Mouse (Mus musculus): Measurements from ENCODE around the gene AA986860.

Gene AA986860

DNA sequence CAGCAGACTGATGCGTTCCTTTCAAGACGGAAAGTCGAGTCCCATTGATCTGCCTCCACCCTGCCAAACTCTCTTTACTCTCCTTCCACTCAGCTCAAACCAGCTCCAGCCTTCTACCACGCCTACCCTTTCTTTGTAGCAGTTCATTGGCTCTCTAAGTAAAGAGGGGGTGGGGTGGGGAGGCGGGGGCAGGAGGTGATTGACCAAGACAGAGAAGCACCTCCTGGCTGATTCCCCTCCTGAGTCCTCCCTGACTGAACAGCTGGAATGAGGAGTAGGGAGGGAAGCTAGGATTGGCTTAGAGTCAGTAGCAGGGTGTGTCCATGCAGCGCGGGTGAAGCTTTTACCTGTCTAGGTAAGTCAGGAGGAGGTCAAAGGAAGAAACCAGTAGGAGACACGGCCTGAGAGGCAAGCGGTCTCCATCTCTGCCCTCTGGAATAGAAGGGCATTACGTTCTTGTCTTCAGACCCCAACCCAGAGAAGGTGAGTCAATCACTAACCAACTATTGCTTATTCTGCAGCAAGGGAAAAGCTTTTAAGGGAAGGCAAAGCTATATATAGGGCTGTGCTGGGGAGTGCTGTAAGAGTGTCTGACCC lies at the start of gene AA986860:
Gene AA986860 (plus strand): TSS at position 236 of the 597 bp plus-strand sequence.
- no peak for DNase-seq

DNA sequence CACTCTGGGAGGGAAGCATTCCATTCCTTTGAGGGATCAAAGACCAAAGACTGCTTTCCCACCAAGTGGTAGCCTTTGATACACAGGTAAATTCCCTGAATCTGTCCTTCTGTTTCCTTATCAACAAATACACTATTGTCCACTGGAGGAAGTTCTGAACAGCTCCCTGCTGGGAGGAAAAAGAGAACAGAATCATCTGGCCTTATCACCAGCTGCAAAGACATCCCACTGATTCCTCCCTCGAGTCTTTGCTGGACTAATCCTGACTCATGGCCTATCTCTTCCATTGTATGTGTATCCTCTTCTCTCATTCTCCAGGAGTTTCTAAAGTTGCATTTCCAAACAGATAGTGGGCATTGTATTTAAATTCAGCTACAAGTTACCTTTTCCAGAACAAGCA lies 47.9 kb upstream of the AA986860 start:
- no peak for DNase-seq

DNA sequence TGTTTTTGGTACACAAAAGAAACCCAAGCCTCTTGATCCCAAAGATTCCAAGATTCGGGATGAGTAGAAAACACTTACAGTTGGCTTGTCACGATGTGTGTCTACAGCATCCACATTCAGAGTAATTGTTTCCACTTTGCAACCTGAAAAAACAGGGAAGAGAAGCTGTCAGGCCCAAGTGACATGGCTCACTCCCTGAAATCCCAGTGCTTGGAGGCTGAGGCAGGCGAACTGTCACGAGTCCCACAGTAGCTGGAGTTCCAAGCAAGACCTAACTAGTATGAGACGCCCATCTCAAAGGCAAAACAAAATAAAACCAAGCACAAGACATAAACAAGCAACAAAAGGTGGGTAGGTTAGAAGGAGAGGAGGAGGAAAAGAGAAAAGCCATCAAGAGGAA lies 33.2 kb upstream of the AA986860 start:
- no peak for DNase-seq

DNA sequence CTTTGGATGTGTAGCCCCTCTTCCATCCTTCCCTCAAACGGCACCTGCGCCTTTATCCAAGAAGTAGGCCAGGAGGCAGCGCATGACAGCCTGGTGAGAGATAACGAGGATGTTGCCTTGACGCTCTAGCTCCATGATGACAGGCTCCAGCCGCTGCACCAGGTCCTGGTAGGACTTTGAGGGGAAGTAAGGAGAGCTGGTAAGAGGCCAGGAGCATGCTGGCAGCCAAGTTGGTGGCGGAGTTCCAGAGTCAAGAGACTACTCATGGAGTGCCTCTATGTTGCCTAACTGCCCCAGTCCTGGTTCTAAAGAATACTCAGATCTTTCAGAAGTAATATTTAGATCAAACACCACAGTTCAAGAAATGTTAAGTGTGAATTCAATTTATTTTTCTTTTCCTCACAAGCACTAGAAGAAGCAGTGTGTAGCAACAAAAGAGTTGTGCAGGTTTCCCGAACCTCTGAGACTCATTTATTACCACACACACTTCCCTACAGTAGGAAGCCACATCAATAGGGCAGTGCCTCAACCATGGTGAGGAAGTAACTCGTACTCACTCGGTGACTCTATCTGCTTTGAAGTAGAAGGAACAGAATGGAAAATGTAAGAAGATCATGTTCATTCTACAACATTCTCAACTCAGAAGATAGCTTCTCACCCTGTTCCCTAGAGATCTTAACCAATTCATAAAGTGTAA lies 31.7 kb upstream of the AA986860 start:
- peak; percentile 64 to 78 for DNase-seq

DNA sequence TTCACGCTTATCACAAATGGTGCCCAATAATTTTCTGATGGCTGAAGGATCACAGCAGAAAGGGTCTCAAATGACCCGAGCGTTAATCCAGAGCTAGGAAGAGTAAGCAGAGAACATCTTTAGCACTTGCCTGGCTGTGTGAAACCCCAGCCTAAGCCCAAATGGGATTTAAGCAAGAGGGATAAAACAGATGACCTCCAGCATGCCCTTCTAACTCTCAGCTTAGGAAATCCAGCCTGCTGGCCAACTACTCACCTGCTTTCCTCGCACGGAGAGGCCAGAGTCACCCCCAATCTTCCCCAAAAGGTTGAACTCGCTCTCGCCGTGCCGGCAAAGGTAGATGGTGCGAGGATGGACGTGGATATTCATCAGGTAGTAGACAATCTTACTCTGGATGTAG lies 29.8 kb upstream of the AA986860 start:
- DNase-seq: no peak

DNA sequence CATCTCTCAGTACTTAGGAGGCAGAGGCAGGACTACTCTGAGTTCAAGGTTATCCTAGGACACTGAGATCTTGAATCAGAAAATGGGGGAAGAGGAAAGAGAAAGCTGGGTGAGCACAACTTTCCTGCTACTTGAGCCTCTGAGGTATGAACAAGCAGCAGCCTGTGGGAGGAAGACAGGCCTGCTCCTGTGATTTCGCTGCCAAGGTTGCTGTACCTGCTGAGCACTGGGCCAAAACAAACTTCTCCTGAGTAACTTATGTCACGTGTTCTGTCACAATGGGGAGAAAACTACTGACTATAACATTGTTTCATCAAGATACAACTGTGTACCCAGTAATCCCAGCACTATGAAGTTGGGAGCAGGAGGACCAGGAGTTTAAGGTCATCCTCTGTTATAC lies 28.2 kb upstream of the AA986860 start:
- DNase-seq: no peak

DNA sequence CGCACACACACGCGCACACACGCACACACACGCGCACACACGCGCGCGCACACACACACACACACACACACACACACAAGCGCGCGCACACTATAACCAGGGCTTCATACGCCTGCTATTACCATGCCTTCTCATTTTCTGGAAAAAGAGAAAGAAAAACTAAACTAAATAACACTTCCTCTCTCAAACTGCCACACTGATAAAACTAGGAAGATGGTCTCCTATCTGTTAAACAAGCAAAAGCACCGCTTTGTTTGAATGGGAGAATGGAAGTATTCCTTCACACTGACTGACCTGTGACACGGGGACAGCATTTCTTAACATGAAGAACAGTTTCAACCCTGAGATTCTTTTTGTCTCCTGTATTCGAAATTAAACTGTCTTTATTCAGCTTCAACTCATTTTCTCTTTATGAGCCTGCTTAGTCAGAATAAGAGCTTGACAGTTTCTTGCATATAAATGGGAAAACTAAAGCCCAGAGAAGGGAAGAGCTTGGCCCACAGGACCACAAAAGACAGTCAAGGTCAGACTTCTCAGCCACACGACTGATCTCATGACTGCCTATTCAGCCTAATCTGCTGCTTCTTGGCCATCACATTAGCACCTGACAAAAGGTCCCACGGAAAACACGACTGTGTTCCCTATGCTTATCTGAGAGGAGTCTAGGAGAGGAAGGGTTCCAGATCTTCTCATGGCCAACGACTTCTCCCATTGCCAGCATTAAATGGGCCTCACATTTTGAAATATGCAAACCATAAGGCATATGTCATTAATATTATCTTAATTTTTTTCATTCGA lies 21.3 kb upstream of the AA986860 start:
- DNase-seq: no peak

DNA sequence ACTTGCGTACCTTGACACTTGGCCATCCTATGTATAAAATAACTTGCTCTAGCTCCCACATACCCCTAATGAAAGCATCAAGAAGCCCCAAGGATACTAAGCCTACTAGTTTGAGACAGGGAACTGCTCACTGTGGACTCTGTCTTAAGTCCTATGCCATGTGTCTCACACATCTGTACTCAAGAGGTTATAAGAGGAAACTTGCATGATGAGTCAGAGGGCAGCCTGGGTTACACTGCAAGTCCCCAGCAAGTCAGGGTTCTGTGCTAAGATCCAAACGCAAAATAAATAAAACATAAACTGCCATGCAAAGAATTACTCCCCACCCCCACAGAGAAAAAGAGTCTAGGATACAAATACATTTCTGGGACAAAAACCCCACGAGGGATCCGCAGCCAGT lies 17.7 kb upstream of the AA986860 start:
- DNase-seq: no peak

DNA sequence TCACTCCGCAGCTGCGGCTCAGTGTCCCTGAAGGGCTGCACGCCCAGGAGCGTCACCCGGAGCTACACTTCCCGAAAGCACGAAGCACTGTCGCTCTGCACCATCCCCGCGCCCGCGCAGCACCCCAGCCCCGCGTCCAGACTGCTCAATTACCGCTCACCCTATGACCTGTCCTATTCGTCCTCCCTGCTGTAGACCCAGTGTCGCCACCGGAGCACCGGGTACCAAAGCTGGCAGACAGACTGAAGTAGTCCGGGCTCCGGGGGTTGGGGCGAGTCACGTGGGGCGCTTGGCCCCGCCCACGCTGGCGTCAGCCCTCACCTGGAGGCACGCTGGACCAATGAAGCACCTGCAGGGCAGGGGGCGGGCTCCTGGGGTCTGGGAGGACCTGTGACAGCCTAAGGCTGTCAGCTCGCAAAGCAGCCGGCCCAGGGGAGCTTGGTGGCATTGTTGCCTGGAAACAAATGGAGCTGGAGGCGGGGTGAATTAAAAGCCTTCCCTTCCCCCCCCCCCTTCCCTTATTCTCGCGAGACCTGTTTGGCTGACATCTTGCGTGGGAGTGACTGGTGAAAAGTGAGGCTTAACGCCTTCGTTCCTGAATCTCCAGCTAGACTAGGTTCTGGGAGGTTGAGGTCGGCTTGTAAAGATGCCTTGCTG lies 16.1 kb upstream of the AA986860 start, which contains the start of gene Gm29427:
Gene Gm29427 (minus strand): TSS at position 239 of the 657 bp plus-strand sequence.
- peak; percentile 99 for DNase-seq

DNA sequence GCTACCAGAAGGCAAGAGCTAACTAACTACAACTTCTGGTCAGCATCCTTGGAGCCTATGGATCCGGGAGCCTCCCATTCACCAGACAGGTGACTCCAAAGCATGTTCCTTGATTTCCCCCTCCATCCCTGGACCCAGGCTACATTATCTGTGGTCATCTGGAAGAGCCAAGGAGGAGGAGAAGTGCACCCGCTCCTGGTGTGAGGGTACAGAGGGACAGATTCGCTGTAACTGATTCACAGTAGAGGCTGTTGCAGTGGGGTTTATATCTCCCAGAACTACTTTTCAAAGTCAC lies 15.6 kb upstream of the AA986860 start:
- no peak for DNase-seq

DNA sequence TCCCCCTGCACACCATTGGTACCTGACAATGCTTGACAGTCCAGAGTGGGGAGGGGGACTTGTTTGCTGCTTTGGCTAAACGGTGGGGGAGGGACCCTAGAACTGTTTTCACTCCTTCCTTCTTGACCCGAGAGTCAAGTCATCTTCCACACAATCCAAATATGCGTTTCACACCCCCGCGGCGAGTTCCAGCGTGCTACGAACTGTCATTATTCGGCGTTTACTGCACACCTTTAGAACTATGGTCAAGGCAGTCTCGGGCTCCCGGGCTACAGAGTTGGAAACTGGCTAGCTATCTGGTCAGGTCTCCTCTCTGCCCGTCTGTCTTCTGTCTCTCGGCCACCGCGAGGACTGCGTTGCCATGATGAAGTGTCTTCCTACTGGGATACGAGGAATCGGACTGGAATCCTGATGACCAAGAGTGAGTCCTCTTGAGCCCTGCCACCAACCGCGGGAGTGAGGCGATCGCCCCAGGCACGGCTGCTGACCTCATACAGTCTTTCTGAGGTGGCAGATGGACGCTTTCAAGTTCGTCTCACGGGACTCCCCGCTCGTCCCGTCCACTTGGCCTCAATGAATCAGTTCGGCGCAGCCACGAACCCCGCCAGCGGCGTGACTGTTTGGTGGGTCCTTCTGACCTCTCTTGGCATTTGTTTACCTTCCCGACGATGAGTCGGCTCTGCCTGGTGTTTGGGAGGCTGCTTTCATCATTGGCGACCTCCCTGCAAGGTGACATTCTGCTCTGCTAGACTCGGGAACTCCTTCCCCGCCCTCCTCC lies 15.1 kb upstream of the AA986860 start:
- peak in 1 of 2 experiments; percentile 71 for DNase-seq

DNA sequence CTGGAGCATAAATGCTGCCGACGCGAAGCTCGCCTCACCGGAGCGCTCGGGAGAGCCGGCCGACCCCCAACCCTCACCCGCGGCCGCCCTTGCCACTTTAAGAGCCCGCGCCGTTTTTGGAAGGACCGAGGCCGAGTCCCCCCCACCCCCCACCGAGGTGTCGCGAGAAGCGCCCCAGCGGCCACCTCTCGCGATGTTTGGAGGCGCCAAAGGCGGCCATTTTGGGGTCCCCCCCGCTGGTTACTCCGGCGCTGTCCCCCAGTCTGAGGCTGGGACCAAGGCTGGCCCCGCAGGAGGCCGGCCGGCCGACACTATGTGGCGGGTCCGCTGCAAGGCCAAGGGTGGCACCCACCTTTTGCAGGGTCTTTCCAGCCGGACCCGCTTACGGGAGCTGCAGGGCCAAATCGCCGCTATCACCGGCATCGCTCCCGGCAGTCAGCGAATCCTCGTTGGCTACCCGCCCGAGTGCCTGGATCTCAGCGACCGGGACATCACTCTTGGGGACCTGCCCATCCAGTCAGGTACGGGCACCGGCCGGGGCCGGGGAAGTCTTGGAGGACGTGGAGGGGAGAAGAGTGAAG lies 14.4 kb upstream of the AA986860 start, which contains the start of gene Yod1:
Gene Yod1 (plus strand): TSS at position 37 of the 581 bp plus-strand sequence.
- peak; percentile 98 for DNase-seq

DNA sequence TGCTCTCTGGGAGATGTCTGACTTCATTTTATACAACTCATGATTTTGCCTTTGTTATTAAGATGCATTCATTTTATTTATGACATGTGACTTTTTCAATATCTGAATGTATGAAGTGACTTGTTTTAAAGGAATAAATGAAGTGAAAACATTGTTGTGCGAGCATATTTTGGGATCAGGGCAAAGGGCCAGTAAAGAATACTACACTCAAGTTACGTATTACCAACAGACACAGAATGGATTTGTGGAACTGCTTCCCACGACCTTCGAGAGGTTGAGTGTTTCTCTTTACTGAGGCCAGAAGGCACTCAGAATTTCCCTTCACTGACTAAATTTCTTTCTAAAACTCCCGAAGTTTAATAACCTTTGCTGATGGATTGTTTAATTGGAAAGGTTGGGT lies 7.6 kb upstream of the AA986860 start:
- DNase-seq: no peak

DNA sequence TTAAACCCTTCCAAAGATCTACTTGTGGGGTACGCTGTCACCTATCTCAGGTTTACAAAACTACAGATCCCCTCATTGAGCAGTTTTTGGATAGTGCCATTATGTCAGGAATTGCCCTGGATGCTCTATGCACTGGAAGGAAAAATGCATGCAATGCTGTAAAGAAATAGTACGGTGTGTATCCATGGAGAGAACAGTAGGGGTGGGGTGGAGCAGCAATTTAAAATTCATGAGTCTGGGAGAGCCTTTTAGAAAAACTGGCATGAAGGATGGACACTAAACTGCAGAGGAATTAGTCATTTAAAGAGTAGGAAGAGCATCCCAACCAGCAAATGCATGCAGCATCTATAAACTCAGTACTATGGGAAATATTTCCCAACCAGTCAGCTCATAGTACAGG lies 5.4 kb upstream of the AA986860 start:
- DNase-seq: no peak

DNA sequence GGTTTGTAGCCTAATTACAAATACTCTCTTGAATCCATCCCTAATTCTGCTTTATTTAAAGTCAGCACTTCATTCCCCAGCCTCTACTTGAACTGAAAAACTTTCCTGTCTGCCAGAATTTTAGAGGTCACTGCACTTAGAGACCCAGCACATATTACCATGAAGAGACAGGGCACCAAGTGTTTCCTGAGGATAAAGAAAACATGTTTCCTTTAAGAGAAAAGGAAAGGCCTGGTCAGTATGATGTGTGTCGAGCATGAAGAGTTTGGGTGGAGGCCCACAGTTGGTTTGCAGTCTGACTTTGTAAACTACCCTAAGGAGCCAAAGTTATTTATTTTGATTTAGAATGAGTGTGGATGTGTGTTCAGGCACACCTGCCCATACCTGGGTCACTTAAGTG lies 3.7 kb upstream of the AA986860 start:
- DNase-seq: no peak

DNA sequence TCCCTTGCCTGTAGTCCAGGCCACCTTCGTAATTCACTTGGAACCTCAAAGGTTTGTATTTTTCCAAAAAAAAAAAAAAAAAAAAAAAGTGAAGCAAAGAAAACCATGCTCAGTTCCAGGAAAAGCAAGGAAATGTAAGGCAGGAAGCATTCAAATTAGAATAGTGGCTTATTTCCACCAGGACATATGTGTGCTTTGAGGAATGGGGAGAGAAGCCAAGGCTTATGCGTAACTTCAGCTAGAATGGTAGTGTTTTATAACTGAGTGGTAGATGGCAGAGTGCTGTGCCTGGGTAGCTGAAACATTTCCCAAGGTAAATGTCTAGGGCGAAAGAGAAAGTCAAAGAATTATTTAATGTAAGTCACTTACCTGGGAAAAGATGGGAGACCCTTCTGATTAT lies 3.1 kb upstream of the AA986860 start:
- no peak for DNase-seq

DNA sequence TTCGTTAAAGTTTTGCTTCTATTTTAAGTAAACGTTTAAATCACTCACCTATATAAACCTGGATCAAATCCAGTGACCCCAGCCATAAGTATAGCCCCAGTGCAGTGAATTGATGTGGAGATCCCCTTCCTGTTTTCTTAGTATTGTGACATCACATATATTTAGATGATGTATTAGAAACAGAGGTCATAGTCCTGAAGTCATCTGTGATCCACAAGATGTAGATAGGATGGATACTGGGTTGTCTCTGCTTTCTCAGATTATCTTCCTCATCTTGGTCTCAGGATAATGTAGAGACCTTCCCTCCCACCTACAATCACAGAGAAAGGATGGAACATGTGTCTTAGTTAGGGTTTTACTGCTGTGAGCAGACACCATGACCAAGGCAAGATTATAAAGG lies 2.6 kb upstream of the AA986860 start, which contains the start of gene Pfkfb2:
Gene Pfkfb2 (minus strand): TSS at position 101 of the 400 bp plus-strand sequence.
- no peak for DNase-seq

DNA sequence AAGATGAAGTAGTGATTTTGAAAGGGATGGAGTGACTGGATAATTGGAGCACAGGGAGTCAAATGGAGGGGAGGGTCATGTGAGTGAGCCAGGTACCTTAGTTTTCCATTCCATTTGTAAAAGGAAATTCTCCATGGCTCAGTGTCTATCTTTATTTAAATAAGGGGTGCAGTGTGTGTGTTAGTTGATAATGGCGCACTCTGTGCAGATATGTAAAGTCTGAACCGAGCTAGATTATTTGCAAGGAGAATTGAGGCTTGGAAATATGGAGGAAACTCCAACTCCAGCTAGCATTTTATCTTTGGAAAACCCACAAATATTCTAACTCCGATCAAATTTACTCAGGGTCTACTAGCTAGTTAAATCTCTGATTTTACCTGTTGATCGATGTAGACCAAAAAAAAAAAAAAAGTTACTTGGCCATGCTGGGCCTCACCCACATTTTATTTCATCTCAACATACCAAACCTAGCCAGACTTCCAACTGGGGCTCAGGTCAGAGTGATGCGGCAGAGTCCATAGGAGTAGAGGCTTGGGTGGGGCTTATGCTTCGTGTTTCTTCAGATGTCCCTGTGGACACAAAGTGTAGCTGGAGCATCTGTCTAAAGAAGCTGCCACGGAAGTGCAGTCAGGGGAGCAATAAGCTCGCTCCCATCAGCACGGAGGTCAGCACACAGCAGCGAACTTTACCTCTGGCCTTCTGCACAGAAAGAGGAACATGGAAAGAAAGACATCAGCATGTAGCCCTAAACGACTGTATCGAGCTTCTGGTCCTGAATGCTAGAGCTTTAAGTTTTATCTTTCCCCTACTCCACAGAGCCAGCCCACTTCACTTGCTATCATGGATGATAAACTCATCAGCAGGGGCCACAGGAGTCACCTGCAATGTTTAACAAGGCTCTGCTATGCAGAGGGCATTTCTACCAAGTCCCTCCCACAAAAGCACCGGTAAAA lies 1.2 kb downstream of the AA986860 start:
- DNase-seq: no peak

DNA sequence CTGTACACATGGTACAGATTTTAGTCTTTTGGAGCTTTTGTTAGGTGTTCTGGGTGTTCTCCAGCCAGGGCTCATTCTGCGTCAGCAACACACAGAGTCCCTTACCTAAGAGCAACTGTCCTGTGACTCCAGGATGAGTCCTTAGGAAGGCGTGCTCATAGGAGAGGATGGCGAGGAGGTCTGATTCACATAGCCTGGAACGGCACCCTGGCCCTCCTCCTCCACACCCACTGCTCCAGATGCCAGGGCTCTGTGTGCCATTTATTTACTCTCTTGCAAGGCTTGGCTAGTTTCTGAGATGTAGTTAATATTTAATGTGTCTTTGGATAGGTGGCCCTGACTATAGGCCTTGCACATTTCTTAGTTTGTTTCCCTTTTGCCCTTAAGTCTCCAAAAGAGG lies 1.9 kb downstream of the AA986860 start:
- DNase-seq: no peak

DNA sequence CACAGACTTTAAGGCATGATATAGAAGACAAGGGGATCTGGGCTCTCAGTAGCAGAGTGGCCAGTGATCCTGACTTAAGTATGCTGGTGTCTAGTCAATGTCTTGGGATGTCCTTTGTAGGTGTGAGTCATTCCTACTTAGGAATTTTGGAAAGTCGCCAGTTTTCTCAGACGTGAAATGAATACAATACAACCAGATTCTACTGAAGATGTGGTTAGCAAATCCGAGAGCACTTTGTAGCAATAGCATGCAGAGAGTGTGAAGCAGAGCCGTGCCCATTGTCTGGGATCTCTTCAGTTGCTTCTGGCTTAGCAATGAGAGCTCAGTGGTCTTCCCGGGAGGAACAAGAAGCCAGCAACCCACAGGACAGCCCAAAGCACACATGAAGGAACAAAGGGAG lies 2.7 kb downstream of the AA986860 start:
- DNase-seq: no peak

DNA sequence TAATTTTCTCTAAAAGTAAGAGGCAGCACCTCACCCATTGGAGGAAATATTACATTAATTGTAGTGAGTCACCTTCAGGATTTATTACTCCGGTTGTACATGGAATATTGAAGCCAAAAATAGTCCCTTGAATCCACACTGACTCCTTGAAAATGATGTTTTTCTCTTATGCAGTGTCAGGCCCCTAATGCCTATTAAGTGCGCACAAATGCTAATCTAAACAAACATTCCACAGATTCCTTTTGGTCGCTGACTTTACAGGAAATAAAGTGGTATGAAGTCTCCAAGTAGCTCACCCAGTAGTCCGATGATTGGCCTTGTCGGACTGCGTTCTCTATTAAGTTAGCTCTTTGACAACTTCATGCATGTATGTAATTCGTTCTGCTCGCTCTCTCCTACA lies 3.1 kb downstream of the AA986860 start:
- DNase-seq: no peak

All from cerebellum, postnatal 25 days (tissue).